Mouse (Mus musculus) cerebellum, postnatal 10 days (tissue): ENCODE measurements around the gene Mdp1.

ENCODE experiments used
- DNase-seq, 2 experiments: peaks; one replicate each; pipeline ENCODE4 v3.0.0; 2021; ENCODE audit warnings: mixed read lengths in 2 of 2

Gene Mdp1

GRCm38 (mm10) chr14:55659960-55660573, at the start of gene Mdp1:
TSS of gene Mdp1 (minus strand) at chr14:55660508.
- peak; percentile 88 to 89 for DNase-seq

GRCm38 (mm10) chr14:55709509-55709908, 49.2 kb upstream of the Mdp1 start:
- DNase-seq, result no peak

GRCm38 (mm10) chr14:55707397-55707796, 47.1 kb upstream of the Mdp1 start:
- DNase-seq, result no peak

DNA sequence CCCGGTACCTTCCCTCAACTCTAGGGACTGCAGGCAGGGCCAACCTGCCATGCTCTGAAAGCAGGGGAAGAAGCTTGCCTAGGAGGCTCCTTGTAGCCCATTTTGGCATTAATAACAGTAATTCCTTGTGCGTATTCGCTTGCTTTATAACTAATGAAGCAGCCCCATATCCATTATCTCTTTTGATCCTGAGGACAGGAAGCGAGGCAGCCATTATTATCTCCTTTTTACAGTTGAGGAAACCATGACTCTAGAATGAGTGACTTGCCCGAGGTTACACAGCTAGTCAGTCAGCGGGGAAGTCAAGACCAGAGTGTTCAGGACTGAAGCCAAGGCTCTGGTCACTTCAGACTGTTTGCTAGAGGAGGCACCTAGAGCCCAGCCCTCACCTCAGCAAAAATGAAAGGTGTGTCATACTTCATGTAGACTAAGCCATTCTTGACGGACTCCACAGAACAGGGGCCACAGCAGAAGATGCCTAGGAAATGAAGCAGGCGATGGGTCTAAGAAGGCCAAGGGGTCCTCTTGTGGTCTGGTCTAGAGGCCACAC, 45.8 kb upstream of the Mdp1 start:
- no peak for DNase-seq

- DNase-seq, result no peak
Measured at GRCm38 (mm10) chr14:55702761-55703160, 42.5 kb upstream of the Mdp1 start.

DNA sequence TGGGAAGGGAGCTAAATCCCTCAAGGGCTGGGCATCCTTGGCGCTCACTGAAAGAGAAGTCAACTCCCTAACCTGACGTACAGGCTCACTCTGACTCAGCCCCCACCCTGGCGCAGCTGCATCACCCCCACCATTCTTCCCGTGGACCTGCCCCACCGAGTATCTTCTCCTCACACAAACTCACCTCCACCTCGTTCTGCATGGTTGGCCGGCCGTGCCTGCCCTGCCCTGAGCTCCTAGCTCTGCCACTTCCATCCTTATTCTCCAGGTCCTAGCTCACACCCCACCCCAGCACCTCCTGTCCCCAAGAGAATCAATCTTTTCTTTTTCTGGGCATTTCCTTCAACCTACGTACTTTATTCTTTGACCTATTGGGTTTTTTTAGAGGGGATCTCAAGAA, 40.8 kb upstream of the Mdp1 start:
- DNase-seq, result no peak

- DNase-seq, result no peak
Measured at GRCm38 (mm10) chr14:55697226-55697625, 36.9 kb upstream of the Mdp1 start.

- no peak for DNase-seq
Measured at GRCm38 (mm10) chr14:55689433-55689832, 29.1 kb upstream of the Mdp1 start.

DNA sequence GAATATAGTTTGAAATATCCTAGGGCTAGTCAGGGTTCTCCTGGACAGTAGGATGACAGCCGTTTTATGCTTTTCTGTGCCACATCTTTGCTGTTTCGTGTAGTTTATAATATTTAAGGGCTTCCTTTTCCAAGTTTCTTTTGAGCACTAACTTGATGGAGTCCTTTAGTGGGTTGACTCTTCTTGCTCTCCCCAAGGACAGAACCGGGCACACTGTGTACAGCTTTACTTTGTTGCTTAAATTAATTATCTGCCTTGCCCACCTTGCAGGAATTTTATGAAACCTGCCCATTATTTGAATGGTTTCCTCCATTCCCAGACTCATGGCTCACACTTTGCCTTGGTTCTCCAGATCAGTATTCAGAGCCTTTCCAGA, 21.8 kb upstream of the Mdp1 start:
- no peak for DNase-seq

DNA sequence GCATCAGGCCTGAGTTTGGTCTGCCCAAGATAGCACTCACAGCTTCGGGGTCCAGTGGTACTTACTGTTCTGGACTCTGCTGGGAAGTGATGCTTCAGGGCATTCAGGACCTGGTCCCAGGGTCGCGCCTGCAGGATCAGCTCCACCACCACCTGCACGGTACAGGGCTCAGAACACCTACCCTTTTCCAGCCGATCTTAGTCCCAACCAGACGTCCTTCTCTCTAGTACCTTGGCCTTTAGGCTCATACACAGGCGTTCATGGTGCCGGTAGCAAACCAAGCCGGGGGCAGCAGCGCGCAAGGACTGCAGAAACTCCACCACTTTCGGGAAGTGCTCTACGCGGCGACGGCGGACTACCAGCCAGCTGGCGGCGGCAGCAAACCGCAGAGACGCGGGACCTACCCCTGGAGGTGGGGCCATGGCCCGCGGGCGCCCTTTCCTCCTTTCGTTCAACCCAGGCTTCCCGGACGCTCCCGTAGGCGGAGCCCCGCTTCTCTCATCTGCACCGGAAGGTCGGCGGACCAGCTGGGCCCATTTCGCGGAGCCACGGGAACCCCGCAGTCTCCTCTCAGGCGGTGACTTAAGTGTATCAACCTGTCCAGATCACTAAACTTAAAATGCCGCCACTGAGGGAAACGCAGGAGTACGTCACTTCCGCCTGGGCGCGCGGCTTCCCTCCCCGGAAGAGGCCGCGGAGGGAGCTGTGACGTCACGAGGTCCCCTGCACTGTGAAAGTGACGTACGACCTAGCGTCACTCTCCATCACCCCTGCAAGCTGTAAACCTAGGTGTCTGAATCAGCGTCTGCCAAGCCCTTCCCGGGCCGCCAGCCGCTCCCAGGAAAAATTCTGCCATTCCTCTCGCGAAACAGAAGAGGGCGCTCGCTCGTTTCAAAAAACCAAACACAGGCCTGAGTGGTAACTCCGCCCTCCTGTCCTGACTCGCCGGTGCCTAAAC, 21.1 kb upstream of the Mdp1 start, which contains the start of gene Tinf2:
TSS of gene Tinf2 (minus strand) at position 661 of the 958 bp plus-strand sequence.
- peak; percentile 98 for DNase-seq

GRCm38 (mm10) chr14:55677615-55678014, 17.3 kb upstream of the Mdp1 start:
- no peak for DNase-seq

- peak in 1 of 2 experiments; percentile 21 for DNase-seq
Measured at GRCm38 (mm10) chr14:55672741-55673060, 12.4 kb upstream of the Mdp1 start.

DNA sequence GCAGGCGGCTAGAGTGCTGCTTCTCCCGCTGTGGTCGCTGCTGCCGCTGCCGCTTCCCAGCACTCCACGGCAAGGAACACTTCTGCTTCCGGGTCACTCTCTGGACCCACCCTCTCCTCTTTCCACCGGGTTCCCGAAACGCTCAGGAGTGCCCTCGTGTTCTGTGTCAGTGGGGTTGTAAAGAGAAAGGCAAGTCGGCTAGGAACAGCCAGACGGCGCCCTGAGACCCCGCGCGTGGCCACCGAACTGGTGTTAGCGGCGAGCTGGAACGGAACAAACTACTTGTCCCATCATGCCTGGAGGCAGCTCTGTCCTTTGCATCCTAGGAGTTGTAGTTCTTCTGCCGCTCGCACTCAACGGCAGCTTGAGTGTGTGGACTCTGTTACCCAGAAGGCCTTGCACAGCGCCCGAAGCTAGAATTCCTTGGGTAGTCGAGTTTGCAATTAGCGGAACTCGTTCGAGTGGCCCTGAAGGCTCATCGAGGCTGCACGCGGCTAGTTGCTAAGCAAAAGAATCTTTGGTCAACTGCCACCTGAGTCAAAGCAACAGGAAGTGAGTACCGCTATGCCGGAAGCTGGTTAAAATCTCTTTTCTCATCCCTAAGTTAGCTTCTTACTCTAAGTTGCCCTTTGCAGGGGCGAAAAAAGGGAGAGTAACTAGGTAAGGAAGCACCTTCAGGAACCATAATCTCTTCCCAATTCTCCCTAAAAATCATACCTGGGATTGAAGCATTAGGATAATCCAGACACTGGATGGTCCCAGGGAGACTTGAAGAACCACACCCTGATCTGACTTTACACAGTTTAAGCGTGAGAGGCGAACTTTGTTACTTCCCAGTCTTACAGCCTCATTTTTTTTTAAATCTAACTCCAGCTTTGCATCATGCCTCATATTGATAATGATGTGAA, 11.8 kb upstream of the Mdp1 start, which contains the start of the genes Gmpr2 and Nedd8:
TSS of gene Gmpr2 (plus strand) at position 109 of the 908 bp plus-strand sequence.
TSS of gene Nedd8 (minus strand) at position 292 of the 908 bp plus-strand sequence.
- DNase-seq, result peak; percentile 90 to 91

GRCm38 (mm10) chr14:55671486-55671832, 11.2 kb upstream of the Mdp1 start:
- no peak for DNase-seq

DNA sequence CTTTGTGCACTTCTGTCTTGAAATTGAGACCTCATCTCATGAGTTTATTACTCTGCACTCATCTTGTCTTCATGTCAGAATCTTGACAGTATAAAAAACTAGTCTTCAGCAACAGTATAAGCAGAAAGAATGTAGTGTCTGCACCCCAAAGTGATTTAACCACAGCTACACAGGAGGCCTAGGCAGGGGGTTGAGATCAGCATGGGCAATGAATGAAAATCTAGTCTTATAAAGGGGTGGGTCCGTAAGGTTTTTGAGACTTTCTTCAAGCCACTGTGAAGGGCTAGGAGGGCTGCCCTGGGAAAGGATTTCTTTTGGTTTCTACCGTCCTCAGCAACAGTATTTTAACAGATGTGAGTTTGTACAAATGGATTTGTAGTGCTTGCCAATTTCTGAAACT, 328 bp upstream of the Mdp1 start:
- DNase-seq, result no peak

GRCm38 (mm10) chr14:55658011-55658410, 2.3 kb downstream of the Mdp1 start:
- DNase-seq, result no peak

DNA sequence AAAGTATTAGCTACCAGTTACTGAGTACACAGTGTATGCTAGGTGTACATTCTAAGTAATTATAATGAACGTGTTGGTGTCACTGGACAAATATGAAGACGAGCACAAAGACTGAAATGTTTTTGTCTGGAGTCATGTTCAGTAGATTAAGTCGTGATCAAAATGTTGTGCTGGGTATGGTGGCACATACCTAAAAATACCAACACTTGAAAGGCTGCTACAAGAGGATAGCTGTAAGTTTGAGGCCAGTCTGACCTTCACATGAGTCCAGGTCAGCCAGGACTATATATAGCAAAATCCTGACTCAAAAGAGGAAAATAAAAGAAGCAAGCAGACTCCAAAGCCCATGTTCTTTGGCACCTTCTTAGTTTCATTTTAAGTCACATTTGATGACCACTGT, 3.4 kb downstream of the Mdp1 start:
- DNase-seq, result no peak

GRCm38 (mm10) chr14:55651528-55651927, 8.8 kb downstream of the Mdp1 start:
- DNase-seq, result no peak

GRCm38 (mm10) chr14:55649884-55650283, 10.4 kb downstream of the Mdp1 start, which contains the start of gene Tssk4:
TSS of gene Tssk4 (plus strand) at chr14:55650184.
- DNase-seq, result no peak

DNA sequence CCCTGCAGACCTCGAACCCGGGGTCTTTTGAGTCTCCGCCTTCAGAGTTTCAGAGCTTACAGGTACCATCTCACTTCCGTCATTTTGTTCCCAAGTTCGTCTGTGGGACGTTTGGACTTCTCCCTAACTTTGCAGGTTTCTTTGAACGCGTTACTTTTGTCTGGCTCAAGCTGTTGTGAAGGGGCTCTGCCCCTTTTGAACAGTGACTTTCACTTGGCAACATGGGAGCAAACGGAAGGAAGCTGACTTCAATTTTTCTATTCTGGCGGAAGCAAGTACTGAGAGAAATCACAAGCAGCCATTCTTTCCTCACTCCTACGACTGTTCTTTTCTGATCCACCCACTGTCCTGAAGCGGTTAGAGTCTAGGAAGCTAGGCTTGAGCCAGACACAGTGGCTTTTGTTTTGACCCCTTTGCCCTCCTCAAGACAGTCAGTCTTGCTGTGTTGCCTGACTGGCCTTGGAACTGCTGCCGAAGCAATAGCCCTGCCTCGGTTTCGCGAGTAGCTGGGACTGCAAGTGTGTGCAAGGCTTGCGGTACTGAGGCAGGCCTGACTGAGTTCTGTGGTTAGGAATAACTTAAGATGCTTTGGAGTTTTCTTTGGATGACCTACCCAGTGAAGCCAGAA, 15.9 kb downstream of the Mdp1 start:
- DNase-seq, result no peak

GRCm38 (mm10) chr14:55643060-55643907, 17.0 kb downstream of the Mdp1 start, which contains the start of gene Tm9sf1:
TSS of gene Tm9sf1 (minus strand) at chr14:55643806.
- DNase-seq, result peak; percentile 85 to 87
